Mouse (Mus musculus): ENCODE data around the gene Esrrg. TPM values are rescaled to one million over a fixed set of nuclear protein-coding genes. Genes with fewer than 3 reads are reported as not detected.
A peak's percentile ranks its signal among the peaks of the same experiment; 100 is the strongest.

Gene Esrrg
- polyA plus RNA-seq (2015; fragmentation: Nextera tagmentation; extraction: Ambion mirVana), result 9.3 and 9.7 TPM in 2 replicates

DNA sequence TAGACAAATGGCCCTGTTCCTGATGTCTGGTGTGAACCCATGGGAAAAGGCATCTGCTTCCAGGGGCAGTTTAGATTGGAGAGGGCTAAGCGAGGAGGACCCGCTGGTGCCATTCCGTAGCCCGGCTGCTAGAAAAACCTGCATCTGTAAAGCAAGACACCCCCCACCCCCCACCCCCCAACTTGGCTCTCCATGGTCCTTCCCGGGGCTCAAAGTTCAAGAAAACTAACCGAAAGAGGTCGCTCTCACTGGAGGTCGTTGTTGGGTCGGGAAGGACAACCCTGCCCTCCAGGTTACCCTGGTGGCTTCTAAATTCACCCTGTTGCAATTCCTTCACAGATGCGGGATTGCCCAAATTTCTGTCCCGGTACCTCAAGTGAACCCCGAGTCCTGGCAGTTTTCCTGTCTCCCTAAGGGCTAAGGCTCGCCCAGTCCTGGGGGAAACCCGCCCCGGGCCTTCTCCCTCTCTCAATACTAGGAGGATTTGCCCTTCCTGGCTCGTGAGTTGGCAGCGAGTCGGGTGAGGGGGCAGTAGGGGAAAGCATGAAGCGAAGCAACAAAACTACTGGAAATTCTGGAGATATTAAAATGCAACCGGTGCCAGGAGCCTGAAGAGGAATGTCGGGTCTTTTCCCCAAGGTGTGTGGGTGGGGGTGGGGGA lies at the start of gene Esrrg:
Esrrg (plus strand) TSS at position 531 of the 661 bp plus-strand sequence.
- Histone ChIP-seq H3K9ac (peak within 1 kb of the TSS; percentile 49), H3K4me3 (peak within 1 kb of the TSS; percentile 44), H3K4me2 (peak within 1 kb of the TSS; percentile 82), H3K4me1 (peaks cover 64% of the 10 kb centered on the region), H3K9me3 (replicated peaks) (no peaks in the 10 kb centered on the region), H3K36me3 (ENCODE audit: poor library complexity, severe bottlenecking) (no peaks in the 10 kb centered on the region), H3K27ac (no peak within 1 kb of the TSS), H3K27me3 (peaks cover 92% of the 10 kb centered on the region)
- no peak for ATAC-seq
- WGBS, result under 1% methylated on average over 21 of the region's 21 CpGs

GRCm38 (mm10) chr1:187583982-187584381 lies 24.6 kb upstream of the Esrrg start:
- no peak overlapping the region for H3K4me2 ChIP-seq
- no peaks in the 10 kb centered on the region for H3K36me3 ChIP-seq (ENCODE audit: poor library complexity, severe bottlenecking)
- H3K27ac ChIP-seq, result no peak overlapping the region
- no peak overlapping the region for H3K9ac ChIP-seq
- no peak overlapping the region for H3K4me3 ChIP-seq
- no peaks in the 10 kb centered on the region for H3K4me1 ChIP-seq
- no peak for ATAC-seq
- H3K9me3 ChIP-seq (replicated peaks), result no peaks in the 10 kb centered on the region
- H3K27me3 ChIP-seq, result 0 out of 2 replicates have a peak, but pooled peaks cover 3% of the 10 kb centered on the region

DNA sequence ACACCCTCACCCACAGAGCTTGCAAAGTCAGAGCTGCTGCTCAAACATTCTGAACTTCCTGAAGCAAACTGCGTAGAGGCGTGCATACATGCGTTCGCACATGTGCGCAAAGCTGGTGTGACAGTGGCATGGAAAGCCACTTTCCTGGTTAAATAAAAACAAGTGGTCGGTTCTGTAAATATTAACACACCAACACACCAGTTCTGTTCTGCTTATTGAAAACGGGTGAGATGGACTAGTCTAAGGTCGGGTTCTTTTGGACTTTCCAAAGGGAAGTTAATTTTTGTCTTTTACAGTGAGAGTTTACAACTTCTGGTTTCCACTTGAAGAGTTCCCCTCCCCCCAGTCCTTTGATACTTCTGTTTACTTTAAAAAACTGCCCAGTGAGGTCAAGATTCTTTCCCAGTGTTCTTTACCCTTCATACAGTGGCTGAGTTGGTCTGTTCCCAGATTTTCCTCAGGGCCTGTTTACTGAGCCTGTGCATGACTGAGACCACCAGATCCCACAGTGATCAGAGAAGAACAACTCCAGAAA lies 22.0 kb upstream of the Esrrg start:
- Histone ChIP-seq H3K9ac (no peak overlapping the region), H3K4me2 (no peak overlapping the region), H3K4me3 (no peak overlapping the region), H3K27me3 (0 out of 2 replicates have a peak, but pooled peaks cover 3% of the 10 kb centered on the region), H3K27ac (no peak overlapping the region), H3K36me3 (ENCODE audit: poor library complexity, severe bottlenecking) (no peaks in the 10 kb centered on the region), H3K4me1 (no peaks in the 10 kb centered on the region), H3K9me3 (replicated peaks) (no peaks in the 10 kb centered on the region)
- ATAC-seq, result no peak
- 93% methylated on average over 8 of the region's 8 CpGs for WGBS

DNA sequence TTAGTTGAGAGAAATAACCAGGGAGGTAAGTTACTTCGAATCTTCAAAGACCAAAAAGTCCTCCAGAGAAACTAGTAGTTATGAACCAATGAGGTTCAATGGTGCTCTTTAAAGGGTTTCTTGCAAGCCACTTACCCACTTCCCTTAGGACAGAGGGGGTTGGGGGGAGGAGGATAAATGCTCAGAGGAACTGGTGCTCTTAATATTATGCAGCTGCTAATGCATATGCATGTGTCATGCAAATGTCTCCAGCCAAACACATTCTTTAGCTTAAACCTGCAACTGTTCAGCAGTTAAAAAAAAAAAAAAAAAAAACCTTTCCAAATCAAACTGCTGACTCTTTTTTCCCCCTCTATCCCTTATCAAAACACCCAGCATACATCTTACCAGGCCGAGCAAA lies 5.6 kb upstream of the Esrrg start:
- peaks cover 4% of the 10 kb centered on the region for H3K9me3 ChIP-seq (replicated peaks)
- peaks cover 61% of the 10 kb centered on the region for H3K27me3 ChIP-seq
- H3K4me2 ChIP-seq, result no peak overlapping the region
- no peak overlapping the region for H3K27ac ChIP-seq
- no peaks in the 10 kb centered on the region for H3K36me3 ChIP-seq (ENCODE audit: poor library complexity, severe bottlenecking)
- no peak overlapping the region for H3K9ac ChIP-seq
- 39% methylated on average over 2 of the region's 2 CpGs for WGBS
- H3K4me3 ChIP-seq, result no peak overlapping the region
- ATAC-seq, result peak; percentile 61; the same call in 1 of the 2 replicates
- H3K4me1 ChIP-seq, result peaks cover 42% of the 10 kb centered on the region

GRCm38 (mm10) chr1:187604063-187604484 lies 4.5 kb upstream of the Esrrg start:
- no peak overlapping the region for H3K9ac ChIP-seq
- peaks cover 4% of the 10 kb centered on the region for H3K9me3 ChIP-seq (replicated peaks)
- no peak overlapping the region for H3K27ac ChIP-seq
- peaks cover 54% of the 10 kb centered on the region for H3K4me1 ChIP-seq
- no peaks in the 10 kb centered on the region for H3K36me3 ChIP-seq (ENCODE audit: poor library complexity, severe bottlenecking)
- ATAC-seq, result no peak
- H3K27me3 ChIP-seq, result peaks cover 73% of the 10 kb centered on the region
- 4% methylated on average over 11 of the region's 11 CpGs for WGBS
- H3K4me3 ChIP-seq, result no peak overlapping the region
- H3K4me2 ChIP-seq, result no peak overlapping the region

DNA sequence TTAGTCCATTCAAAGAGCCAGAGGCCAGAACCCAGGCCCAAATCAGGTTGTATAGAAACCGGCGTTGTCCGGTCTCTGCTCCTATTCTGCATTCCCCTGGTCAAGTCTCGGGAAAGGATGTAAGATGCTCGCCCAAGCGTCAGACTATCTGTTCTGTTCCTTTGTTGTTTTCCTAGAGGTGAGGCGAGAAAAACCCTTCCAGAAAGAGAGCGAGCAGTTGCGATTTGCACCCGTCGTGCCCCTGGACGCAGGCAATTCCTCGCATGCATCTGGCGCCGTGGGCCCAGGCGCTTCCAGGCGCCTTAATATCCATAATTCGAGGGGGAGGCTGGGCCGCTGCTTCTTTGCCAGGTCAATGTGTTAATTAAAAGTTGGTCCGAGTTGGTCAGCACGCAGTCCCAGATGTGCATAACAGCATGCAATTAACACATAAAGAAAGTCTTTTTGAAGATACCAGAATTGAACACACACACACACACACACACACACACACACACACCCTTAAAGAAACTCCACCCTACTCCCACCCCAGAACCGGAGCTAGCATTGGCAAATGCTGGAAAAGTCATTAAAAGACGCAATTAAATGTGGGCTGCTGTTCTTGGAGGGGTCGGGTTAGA lies 3.8 kb upstream of the Esrrg start:
- ATAC-seq, result no peak
- Histone ChIP-seq H3K9me3 (replicated peaks) (peaks cover 4% of the 10 kb centered on the region), H3K36me3 (ENCODE audit: poor library complexity, severe bottlenecking) (no peaks in the 10 kb centered on the region), H3K4me1 (peaks cover 61% of the 10 kb centered on the region), H3K27ac (no peak overlapping the region), H3K9ac (no peak overlapping the region), H3K4me3 (peak overlapping the region; percentile 25), H3K4me2 (peak overlapping the region; percentile 58), H3K27me3 (peaks cover 80% of the 10 kb centered on the region)
- WGBS, result 4% methylated on average over 24 of the region's 24 CpGs

- Histone ChIP-seq H3K9me3 (replicated peaks) (peaks cover 4% of the 10 kb centered on the region), H3K9ac (peak overlapping the region; percentile 37; the same call in 1 of the 2 replicates), H3K4me3 (peak overlapping the region; percentile 25), H3K4me2 (peak overlapping the region; percentile 58), H3K27me3 (peaks cover 88% of the 10 kb centered on the region), H3K27ac (no peak overlapping the region), H3K36me3 (ENCODE audit: poor library complexity, severe bottlenecking) (no peaks in the 10 kb centered on the region), H3K4me1 (peaks cover 64% of the 10 kb centered on the region)
- WGBS, result 1% methylated on average over 32 of the region's 32 CpGs
- peak; percentile 39 for ATAC-seq
Observed at GRCm38 (mm10) chr1:187605391-187606270, 3.0 kb upstream of the Esrrg start.

DNA sequence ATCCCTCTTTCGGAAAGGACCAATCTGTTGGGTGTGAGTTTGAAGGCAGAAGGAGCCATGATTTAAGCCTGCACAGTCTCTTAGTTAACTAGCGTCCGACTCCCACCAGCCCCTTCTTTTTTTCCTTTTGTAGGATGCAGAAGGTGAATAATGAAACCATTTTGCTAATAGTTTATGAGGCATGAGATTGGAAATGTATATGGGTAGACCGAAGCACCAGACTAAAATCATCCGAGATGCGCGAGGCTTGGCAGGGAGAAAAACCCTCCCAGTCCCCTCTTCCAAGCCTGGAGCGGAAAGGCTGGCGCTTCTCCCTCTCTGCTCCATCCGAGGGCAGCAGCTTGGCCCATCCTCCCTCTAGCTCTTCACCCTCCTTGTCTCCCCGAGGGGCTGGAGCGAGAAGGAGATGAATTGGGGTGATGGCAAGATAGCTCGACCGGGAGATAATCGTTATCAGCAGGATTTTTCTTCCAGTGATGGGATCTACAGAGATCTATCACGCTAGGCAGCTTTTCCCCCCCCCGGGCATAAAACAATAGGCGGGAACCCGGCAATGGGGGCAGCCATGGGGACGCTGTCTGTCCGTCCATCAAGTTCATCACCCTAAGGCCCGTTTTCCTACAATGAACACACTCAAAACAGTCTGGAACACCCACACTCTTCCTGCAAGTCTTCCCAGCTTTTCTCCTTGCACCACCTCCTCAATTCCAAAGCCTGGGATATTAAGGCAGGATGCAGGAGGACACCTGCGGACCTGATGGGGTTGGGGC lies 2.1 kb upstream of the Esrrg start:
- Histone ChIP-seq H3K4me3 (peak overlapping the region; percentile 7; the same call in 1 of the 2 replicates), H3K4me2 (peak overlapping the region; percentile 38), H3K36me3 (ENCODE audit: poor library complexity, severe bottlenecking) (no peaks in the 10 kb centered on the region), H3K9ac (no peak overlapping the region), H3K27ac (no peak overlapping the region), H3K9me3 (replicated peaks) (no peaks in the 10 kb centered on the region), H3K27me3 (peaks cover 96% of the 10 kb centered on the region), H3K4me1 (peaks cover 64% of the 10 kb centered on the region)
- WGBS, result 2% methylated on average over 23 of the region's 23 CpGs
- ATAC-seq, result no peak

- peak overlapping the region; percentile 13; the same call in 1 of the 2 replicates for H3K4me3 ChIP-seq
Observed at GRCm38 (mm10) chr1:187607065-187608047, 1.2 kb upstream of the Esrrg start.

GRCm38 (mm10) chr1:187609021-187609852 lies 646 bp downstream of the Esrrg start:
- WGBS, result under 1% methylated on average over 72 of the region's 72 CpGs
- peak overlapping the region; percentile 49 for H3K9ac ChIP-seq
- H3K9me3 ChIP-seq (replicated peaks), result no peaks in the 10 kb centered on the region
- H3K4me1 ChIP-seq, result peaks cover 58% of the 10 kb centered on the region
- peak; percentile 41 for ATAC-seq
- H3K27ac ChIP-seq, result no peak overlapping the region
- H3K36me3 ChIP-seq (ENCODE audit: poor library complexity, severe bottlenecking), result no peaks in the 10 kb centered on the region
- peaks cover 84% of the 10 kb centered on the region for H3K27me3 ChIP-seq
- H3K4me2 ChIP-seq, result peak overlapping the region; percentile 82
- H3K4me3 ChIP-seq, result peak overlapping the region; percentile 44

More at GRCm38 (mm10) chr1:187607065-187608047, 1.2 kb upstream of the Esrrg start:
- no peak overlapping the region for H3K9ac ChIP-seq
- H3K4me1 ChIP-seq, result peaks cover 64% of the 10 kb centered on the region
- H3K27me3 ChIP-seq, result peaks cover 97% of the 10 kb centered on the region
- no peaks in the 10 kb centered on the region for H3K9me3 ChIP-seq (replicated peaks)
- no peaks in the 10 kb centered on the region for H3K36me3 ChIP-seq (ENCODE audit: poor library complexity, severe bottlenecking)
- no peak for ATAC-seq
- WGBS, result 2% methylated on average over 47 of the region's 47 CpGs
- no peak overlapping the region for H3K27ac ChIP-seq
- peak overlapping the region; percentile 38 for H3K4me2 ChIP-seq

Data from forebrain, embryonic 13.5 days (tissue).